Mouse (Mus musculus): Measurements from ENCODE around the gene Cbs.

- no peak for TF ChIP-seq CTCF (IDR thresholded peaks at IDR 0.05; ENCODE audit: borderline replicate concordance, extremely low read depth, insufficient read depth, insufficient read length)
- TF ChIP-seq POLR2A (IDR thresholded peaks at IDR 0.05; ENCODE audit: borderline replicate concordance, extremely low read depth, insufficient read depth, insufficient read length, poor library complexity, severe bottlenecking): no peak
These were observed 1.3 kb downstream of the Cbs start for GRCm38 (mm10) chr17:31635781-31636180.

All from brain, embryonic 14.5 days (tissue).